Mouse (Mus musculus) thymus, adult 2 months (tissue): ENCODE data around the gene Nr1h2. TPM values are rescaled to one million over a fixed set of nuclear protein-coding genes. Genes with fewer than 3 reads are reported as not detected.

ENCODE experiments used
- DNase-seq: peaks from one replicate; pipeline ENCODE4 v3.0.0; 2021
- H3K27ac ChIP-seq: fragments of 200-500 bp; 2 replicates; pipeline ENCODE4 v1.5.1; 2012; ENCODE audit warnings: low read length, control low read depth; ENCODE audit not compliant: control insufficient read depth, insufficient read depth
- H3K27me3 ChIP-seq: fragments of 200-500 bp; 2 replicates; pipeline ENCODE4 v1.6.1; 2012; ENCODE audit warnings: mild to moderate bottlenecking, low read length, moderate library complexity, mixed read lengths; ENCODE audit not compliant: control insufficient read depth, insufficient read depth
- H3K36me3 ChIP-seq: fragments of 200-500 bp; 2 replicates; pipeline ENCODE4 v1.6.1; 2012; ENCODE audit warnings: mild to moderate bottlenecking, low read length, moderate library complexity; ENCODE audit not compliant: control insufficient read depth, insufficient read depth
- H3K4me1 ChIP-seq: fragments of 200-500 bp; replicated peaks from 2 replicates; pipeline ENCODE4 v1.6.1; 2012; ENCODE audit warnings: low read length; ENCODE audit not compliant: control insufficient read depth, insufficient read depth
- H3K4me3 ChIP-seq: fragments of 200-500 bp; 2 replicates; pipeline ENCODE4 v1.5.1; 2012; ENCODE audit warnings: mild to moderate bottlenecking, low read length, control low read depth, moderate library complexity; ENCODE audit not compliant: control insufficient read depth, insufficient read depth
- CTCF ChIP-seq: fragments of 200-500 bp; IDR thresholded peaks from 2 replicates; pipeline ENCODE4 v1.5.1; 2012; ENCODE audit warnings: mild to moderate bottlenecking, control low read depth, low read length, moderate library complexity, borderline replicate concordance; ENCODE audit not compliant: control insufficient read depth, poor library complexity, insufficient read depth; ENCODE audit errors: extremely low read depth
- POLR2A ChIP-seq: fragments of 200-500 bp; IDR thresholded peaks from 2 replicates; pipeline ENCODE4 v1.6.1; 2012; ENCODE audit warnings: mild to moderate bottlenecking, low read length, control low read depth, moderate library complexity; ENCODE audit not compliant: control insufficient read depth, poor library complexity, insufficient read depth; ENCODE audit errors: extremely low read depth
- WGBS: fragments of 180-500 bp; shearing (Covaris S2); methylation state at CpG from one replicate; pipeline ENCODE4 v1.1.7; 2018; 5-methylcytosine and 5-hydroxymethylcytosine counted together
- polyA plus RNA-seq: library from polyadenylated mRNA; depleted of rRNA; stranded (reverse); fragments of >200 nt; gene quantifications from 2 replicates; pipeline ENCODE4 v1.2.3, GENCODE M21; 2012

The Nr1h2 gene
- polyA plus RNA-seq, 1 experiment, result 302 TPM

GRCm38 (mm10) chr7:44537496-44537895 is 16.3 kb downstream of the Nr1h2 start:
- no peaks in the 10 kb centered on the region for H3K27me3 ChIP-seq
- no peak overlapping the region for H3K27ac ChIP-seq
- no peak overlapping the region for H3K4me3 ChIP-seq
- H3K36me3 ChIP-seq, result peaks cover 29% of the 10 kb centered on the region
- TF ChIP-seq POLR2A (no peak), CTCF (no peak)
- 92% methylated on average over 13 of the region's 13 CpGs for WGBS
- no peak for DNase-seq
- peaks cover 11% of the 10 kb centered on the region; the same call in 1 of the 2 replicates for H3K4me1 ChIP-seq

GRCm38 (mm10) chr7:44537009-44537408 is 16.7 kb downstream of the Nr1h2 start:
- TF ChIP-seq CTCF (no peak), POLR2A (no peak)
- no peak overlapping the region for H3K4me3 ChIP-seq
- peaks cover 29% of the 10 kb centered on the region for H3K36me3 ChIP-seq
- no peak for DNase-seq
- 97% methylated on average over 7 of the region's 7 CpGs for WGBS
- H3K4me1 ChIP-seq, result peaks cover 6% of the 10 kb centered on the region; the same call in 1 of the 2 replicates
- H3K27ac ChIP-seq, result no peak overlapping the region
- no peaks in the 10 kb centered on the region for H3K27me3 ChIP-seq

GRCm38 (mm10) chr7:44536590-44536968 is 17.2 kb downstream of the Nr1h2 start:
- Histone ChIP-seq H3K27me3 (no peaks in the 10 kb centered on the region), H3K36me3 (peaks cover 29% of the 10 kb centered on the region), H3K27ac (no peak overlapping the region), H3K4me1 (peaks cover 8% of the 10 kb centered on the region), H3K4me3 (no peak overlapping the region)
- WGBS, result 88% methylated on average over 6 of the region's 6 CpGs
- no peak for DNase-seq
- no peak for TF ChIP-seq POLR2A
- TF ChIP-seq CTCF, result no peak

- Histone ChIP-seq H3K4me3 (no peak overlapping the region), H3K27ac (no peak overlapping the region), H3K4me1 (peaks cover 15% of the 10 kb centered on the region), H3K36me3 (peaks cover 29% of the 10 kb centered on the region), H3K27me3 (no peaks in the 10 kb centered on the region)
- 92% methylated on average over 27 of the region's 27 CpGs for WGBS
- no peak for DNase-seq
- TF ChIP-seq POLR2A, result no peak
- TF ChIP-seq CTCF, result no peak
These were observed 17.8 kb downstream of the Nr1h2 start for GRCm38 (mm10) chr7:44535657-44536589.

GRCm38 (mm10) chr7:44534656-44535441 is 18.9 kb downstream of the Nr1h2 start:
- TF ChIP-seq CTCF (no peak), POLR2A (no peak)
- Histone ChIP-seq H3K4me3 (no peak overlapping the region), H3K27ac (no peak overlapping the region), H3K36me3 (peaks cover 20% of the 10 kb centered on the region), H3K4me1 (peaks cover 15% of the 10 kb centered on the region), H3K27me3 (no peaks in the 10 kb centered on the region)
- DNase-seq, result no peak
- WGBS, result 73% methylated on average over 19 of the region's 19 CpGs

GRCm38 (mm10) chr7:44534242-44534641 is 19.5 kb downstream of the Nr1h2 start:
- no peak for DNase-seq
- Histone ChIP-seq H3K4me3 (no peak overlapping the region), H3K27ac (no peak overlapping the region)

More at GRCm38 (mm10) chr7:44534242-44534641, 19.5 kb downstream of the Nr1h2 start:
- Histone ChIP-seq H3K27me3 (no peaks in the 10 kb centered on the region), H3K4me1 (peaks cover 15% of the 10 kb centered on the region), H3K36me3 (peaks cover 13% of the 10 kb centered on the region)
- no peak for TF ChIP-seq POLR2A
- no peak for TF ChIP-seq CTCF
- WGBS, result 39% methylated on average over 13 of the region's 13 CpGs
